Mouse (Mus musculus) thymus, postnatal 10 days (tissue): ENCODE data around the gene BC035947.
"Not testable (repeated sequence)": the region's sequence is repeated elsewhere in the genome, so short reads cannot be mapped to it uniquely, and the experiment has no call there.

Experiments
- DNase-seq, 2 experiments: peaks; one replicate each; pipeline ENCODE4 v3.0.0; 2021; ENCODE audit warnings: low spot score in 2 of 2

Gene BC035947

GRCm38 (mm10) chr1:78511621-78512160 is at the start of gene BC035947:
Gene BC035947, minus strand, starts transcription at chr1:78512158.
- DNase-seq, result no peak

- no peak for DNase-seq
Measured at GRCm38 (mm10) chr1:78554012-78554666, 42.2 kb upstream of the BC035947 start.

- DNase-seq, result no peak
Measured at GRCm38 (mm10) chr1:78548961-78549360, 37.0 kb upstream of the BC035947 start.

- no peak for DNase-seq
Measured at GRCm38 (mm10) chr1:78546258-78546657, 34.3 kb upstream of the BC035947 start.

- not testable (repeated sequence) for DNase-seq
Measured at GRCm38 (mm10) chr1:78543631-78544030, 31.7 kb upstream of the BC035947 start.

GRCm38 (mm10) chr1:78539166-78539565 is 27.2 kb upstream of the BC035947 start:
- no peak for DNase-seq

GRCm38 (mm10) chr1:78538396-78538795 is 26.4 kb upstream of the BC035947 start:
- DNase-seq, result peak; percentile 11 to 17

- DNase-seq, result peak; percentile 81
Measured at GRCm38 (mm10) chr1:78537494-78538010, 25.6 kb upstream of the BC035947 start.

- peak; percentile 76 to 86 for DNase-seq
Measured at GRCm38 (mm10) chr1:78536310-78537164, 24.6 kb upstream of the BC035947 start.

GRCm38 (mm10) chr1:78534428-78535150 is 22.6 kb upstream of the BC035947 start:
- no peak for DNase-seq

GRCm38 (mm10) chr1:78532184-78532800 is 20.3 kb upstream of the BC035947 start:
- no peak for DNase-seq

- DNase-seq, result no peak
Measured at GRCm38 (mm10) chr1:78530500-78531215, 18.7 kb upstream of the BC035947 start.

GRCm38 (mm10) chr1:78529011-78529410 is 17.1 kb upstream of the BC035947 start:
- no peak for DNase-seq

- no peak for DNase-seq
Measured at GRCm38 (mm10) chr1:78528356-78528755, 16.4 kb upstream of the BC035947 start.

- DNase-seq, result peak; percentile 19 to 68
Measured at GRCm38 (mm10) chr1:78525189-78525886, 13.4 kb upstream of the BC035947 start.

- no peak for DNase-seq
Measured at GRCm38 (mm10) chr1:78518907-78519306, 6.9 kb upstream of the BC035947 start.

- DNase-seq, result no peak
Measured at GRCm38 (mm10) chr1:78512756-78513155, 798 bp upstream of the BC035947 start.

- DNase-seq, result no peak
Measured at GRCm38 (mm10) chr1:78510862-78511261, 1.1 kb downstream of the BC035947 start, which contains the start of gene Mogat1. Gene Mogat1, plus strand, starts transcription at chr1:78510991.

- DNase-seq, result no peak
Measured at GRCm38 (mm10) chr1:78507137-78507536, 4.8 kb downstream of the BC035947 start.

GRCm38 (mm10) chr1:78502527-78502926 is 9.4 kb downstream of the BC035947 start:
- no peak for DNase-seq
